Mouse (Mus musculus) layer of hippocampus, adult 18-20 months (tissue): ENCODE measurements around the gene 2900092C05Rik. TPM values are rescaled to one million over a fixed set of nuclear protein-coding genes. Genes with fewer than 3 reads are reported as not detected.

Experiments used
- DNase-seq, 2 experiments: peaks; one replicate each; pipeline ENCODE4 v3.0.0; 2022; ENCODE audit warnings: low spot score in 2 of 2
- long read RNA-seq: library from polyadenylated mRNA; stranded (forward); transcript quantifications from one replicate; pipeline ENCODE4 v2.0.0, GENCODE M21; 2021
- total RNA-seq, 2 experiments: library from RNA; stranded (reverse); gene quantifications; 2 replicates each; pipeline ENCODE4 v1.2.3; 2021

The 2900092C05Rik gene
- not detected for total RNA-seq
- long read RNA-seq = 0 reads

GRCm38 (mm10) chr7:12512217-12512616 lies at the start of gene 2900092C05Rik:
2900092C05Rik (plus strand) TSS chr7:12512517.
- no peak for DNase-seq

GRCm38 (mm10) chr7:12478158-12479008 lies 33.9 kb upstream of the 2900092C05Rik start, which contains the start of gene Zfp606:
Zfp606 (plus strand) TSS chr7:12478293.
- DNase-seq = peak; percentile 80 to 93

DNA sequence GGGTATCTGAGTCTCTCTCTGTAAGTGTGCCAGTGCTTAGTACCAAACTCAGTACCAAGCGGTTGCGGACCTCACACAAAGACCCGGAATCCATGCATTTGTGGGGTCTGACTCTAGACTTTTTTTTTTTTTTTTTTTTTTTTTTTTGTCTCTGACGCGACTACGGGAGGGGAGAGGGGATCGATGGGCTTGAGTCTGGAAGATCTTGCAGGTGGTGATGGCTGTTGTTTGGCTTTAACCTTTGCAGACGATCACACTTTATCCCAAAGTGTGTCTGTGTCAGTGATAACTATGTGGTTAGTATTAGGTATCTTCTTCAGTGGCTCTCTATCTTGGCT lies 33.3 kb upstream of the 2900092C05Rik start:
- no peak for DNase-seq

DNA sequence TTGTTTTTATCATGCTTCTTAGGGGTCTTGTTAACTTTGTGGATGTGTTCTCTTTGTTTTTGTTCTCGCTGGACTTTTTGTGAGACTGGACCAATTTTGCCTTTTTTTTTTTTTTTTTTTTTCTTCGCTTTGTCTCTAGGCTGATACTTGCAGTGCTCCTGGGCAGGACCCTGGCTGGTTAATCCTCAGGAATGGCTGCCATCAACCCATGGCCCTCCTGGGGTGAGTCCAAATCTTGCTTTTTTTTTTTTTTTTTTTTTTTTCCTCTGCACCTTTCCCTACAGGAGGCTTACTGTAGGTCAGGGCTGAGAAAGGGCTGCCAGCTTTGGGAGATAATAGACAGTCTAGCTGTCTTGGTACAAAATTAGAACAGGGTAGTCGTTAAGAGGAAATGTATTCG lies 32.8 kb upstream of the 2900092C05Rik start:
- no peak for DNase-seq

- DNase-seq = no peak
These were observed 28.5 kb upstream of the 2900092C05Rik start for GRCm38 (mm10) chr7:12483771-12484170.

GRCm38 (mm10) chr7:12485956-12486355 lies 26.4 kb upstream of the 2900092C05Rik start:
- no peak for DNase-seq

DNA sequence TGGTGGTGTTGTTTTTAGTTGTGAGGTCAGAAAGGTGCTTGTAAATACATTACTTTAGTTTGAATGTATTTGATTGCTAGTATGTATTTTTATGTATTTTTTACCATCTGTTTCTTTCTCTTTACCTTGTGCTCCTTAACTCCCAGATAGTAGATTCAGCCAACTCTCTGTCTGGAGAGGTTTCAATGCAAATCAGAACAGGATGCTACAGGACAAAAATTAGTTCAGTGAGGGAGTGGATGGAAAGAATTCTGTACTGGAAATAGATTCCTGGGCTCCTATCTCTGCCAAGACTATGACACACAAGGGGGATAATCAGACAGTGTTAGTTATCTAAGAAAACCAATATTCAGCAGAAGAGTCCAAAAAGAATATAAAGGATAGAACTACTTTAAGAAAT lies 25.6 kb upstream of the 2900092C05Rik start:
- no peak for DNase-seq

DNA sequence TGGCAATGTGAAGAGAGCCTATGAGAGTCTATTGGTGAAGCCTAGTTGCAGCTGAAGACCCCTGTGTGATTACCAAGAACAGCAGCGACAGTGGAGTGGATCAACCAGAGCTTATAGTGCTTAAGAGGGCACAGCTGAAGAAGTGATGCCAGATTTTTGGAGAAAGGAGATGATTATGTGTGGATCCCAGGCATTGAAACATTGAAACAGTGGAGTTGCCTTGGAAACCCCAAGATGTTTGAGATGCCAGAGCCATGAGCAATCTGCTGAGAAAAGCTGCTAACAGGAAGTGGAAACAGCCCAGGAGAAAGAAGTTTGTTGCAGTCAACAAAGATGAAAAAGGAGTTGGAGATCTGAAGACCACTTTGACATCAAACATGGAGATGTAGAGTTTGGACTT lies 1.4 kb upstream of the 2900092C05Rik start:
- no peak for DNase-seq

Other genes with a start within 250 kb of the 2900092C05Rik start
- gene Vmn1r81, start 244.2 kb upstream of the 2900092C05Rik start, total RNA-seq = not detected
- not detected for gene Vmn1r82, start 212.1 kb upstream of the 2900092C05Rik start, total RNA-seq
- gene Vmn1r83, start 183.0 kb upstream of the 2900092C05Rik start, total RNA-seq = not detected
- not detected for gene Vmn1r84, start 143.2 kb upstream of the 2900092C05Rik start, total RNA-seq
- 10 to 100 TPM; 11.2 to 12.2 TPM for gene Zfp551, start 89.8 kb upstream of the 2900092C05Rik start, total RNA-seq
- gene Zfp606, start 34.2 kb upstream of the 2900092C05Rik start, total RNA-seq = 10 to 100 TPM; 11.1 to 11.3 TPM
- gene Vmn2r53, start 96.3 kb downstream of the 2900092C05Rik start, total RNA-seq = under 1 TPM in 1 of 2 experiments, not detected in 1; 0.05 TPM
- not detected for gene Vmn2r54, start 127.8 kb downstream of the 2900092C05Rik start, total RNA-seq
- not detected for gene Vmn2r55, start 172.5 kb downstream of the 2900092C05Rik start, total RNA-seq
- under 1 TPM in 1 of 2 experiments, not detected in 1; 0.05 TPM for gene Vmn2r56, start 222.5 kb downstream of the 2900092C05Rik start, total RNA-seq